Mouse (Mus musculus) layer of hippocampus, adult 18-20 months (tissue): Measurements from ENCODE around the gene Slc10a7. TPM values are rescaled to one million over a fixed set of nuclear protein-coding genes. Genes with fewer than 3 reads are reported as not detected.

Experiments
- DNase-seq, 2 experiments: peaks; one replicate each; pipeline ENCODE4 v3.0.0; 2022; ENCODE audit warnings: low spot score in 2 of 2
- total RNA-seq, 2 experiments: library from RNA; stranded (reverse); gene quantifications; 2 replicates each; pipeline ENCODE4 v1.2.3; 2021

The Slc10a7 gene
- total RNA-seq, 2 experiments from 2014 or later: 6.0 to 7.0 TPM

- no peak for DNase-seq
Measured at GRCm38 (mm10) chr8:78732995-78733512, 223.9 kb downstream of the Slc10a7 start.

GRCm38 (mm10) chr8:78734721-78735517, 225.8 kb downstream of the Slc10a7 start:
- no peak for DNase-seq

DNA sequence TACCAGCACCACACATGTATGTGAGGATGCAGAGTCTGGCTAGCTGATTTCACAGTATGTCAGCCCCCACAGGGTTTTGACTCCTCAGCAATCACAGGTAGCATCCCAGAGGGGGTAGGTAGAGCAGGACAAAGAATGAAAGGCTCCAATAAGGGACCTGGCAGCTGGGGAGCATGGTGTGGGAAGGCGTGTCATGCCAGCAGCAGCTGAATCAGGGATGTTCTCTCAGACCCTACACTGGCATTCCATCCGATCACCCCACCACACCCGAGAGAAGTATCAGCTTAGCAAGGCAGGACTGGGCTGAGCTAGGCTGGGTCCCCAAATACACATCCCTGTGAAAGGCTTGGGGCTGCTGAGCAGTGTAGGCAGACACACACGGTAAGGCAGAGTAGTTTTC, 229.2 kb downstream of the Slc10a7 start:
- DNase-seq: no peak

GRCm38 (mm10) chr8:78740936-78741335, 231.8 kb downstream of the Slc10a7 start:
- no peak for DNase-seq

- DNase-seq: no peak
Measured at GRCm38 (mm10) chr8:78741496-78741895, 232.3 kb downstream of the Slc10a7 start.

GRCm38 (mm10) chr8:78741965-78742364, 232.8 kb downstream of the Slc10a7 start:
- DNase-seq: no peak

GRCm38 (mm10) chr8:78742453-78742852, 233.3 kb downstream of the Slc10a7 start:
- DNase-seq: no peak

GRCm38 (mm10) chr8:78747052-78747451, 237.9 kb downstream of the Slc10a7 start:
- no peak for DNase-seq

- DNase-seq: no peak
Measured at GRCm38 (mm10) chr8:78748701-78749100, 239.6 kb downstream of the Slc10a7 start.

- DNase-seq: no peak
Measured at GRCm38 (mm10) chr8:78749861-78750825, 241.0 kb downstream of the Slc10a7 start.

- no peak for DNase-seq
Measured at GRCm38 (mm10) chr8:78751151-78751550, 242.0 kb downstream of the Slc10a7 start.

DNA sequence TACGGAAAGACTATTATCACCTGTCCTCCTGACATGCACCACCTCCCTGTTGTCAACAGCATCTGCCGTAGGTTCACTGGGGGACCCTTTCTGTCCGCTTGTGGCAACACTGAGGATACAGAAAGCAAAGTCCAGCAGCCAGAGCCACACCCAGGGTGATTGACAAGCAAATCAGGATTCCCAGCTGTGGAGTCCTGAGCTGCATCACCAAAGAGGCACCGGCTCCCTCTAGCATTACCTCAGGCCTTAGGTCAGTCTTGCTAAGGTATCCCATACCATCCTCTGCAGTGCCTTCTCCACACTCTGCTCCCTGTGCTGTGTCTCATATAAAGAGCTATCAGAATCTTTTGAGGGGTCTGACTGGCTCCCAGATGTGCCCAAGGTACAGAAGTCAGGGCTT, 245.8 kb downstream of the Slc10a7 start:
- no peak for DNase-seq

DNA sequence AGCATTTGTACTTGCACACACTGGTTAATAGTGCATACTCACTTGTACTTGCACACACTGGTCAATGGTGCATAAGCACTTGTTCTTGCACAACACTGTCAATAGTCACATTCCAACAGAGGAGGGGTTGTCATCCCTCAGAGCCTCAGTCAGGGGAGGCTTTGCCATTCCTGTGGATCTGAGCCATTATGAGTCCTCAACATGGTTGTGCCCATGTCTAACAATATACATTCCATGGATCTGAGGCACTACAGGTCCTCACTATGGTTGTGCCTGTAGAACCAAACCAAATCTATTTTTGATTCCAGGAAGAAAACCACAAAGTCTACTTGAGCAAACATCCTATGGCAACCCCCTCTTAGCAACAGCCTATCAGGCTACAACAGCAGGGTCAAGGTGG, 250.0 kb downstream of the Slc10a7 start:
- no peak for DNase-seq

- DNase-seq: no peak
Measured at GRCm38 (mm10) chr8:78764976-78765375, 255.8 kb downstream of the Slc10a7 start.

- DNase-seq: no peak
Measured at GRCm38 (mm10) chr8:78765556-78765955, 256.4 kb downstream of the Slc10a7 start.

GRCm38 (mm10) chr8:78770584-78770983, 261.4 kb downstream of the Slc10a7 start:
- DNase-seq: no peak

GRCm38 (mm10) chr8:78771256-78771655, 262.1 kb downstream of the Slc10a7 start:
- no peak for DNase-seq

DNA sequence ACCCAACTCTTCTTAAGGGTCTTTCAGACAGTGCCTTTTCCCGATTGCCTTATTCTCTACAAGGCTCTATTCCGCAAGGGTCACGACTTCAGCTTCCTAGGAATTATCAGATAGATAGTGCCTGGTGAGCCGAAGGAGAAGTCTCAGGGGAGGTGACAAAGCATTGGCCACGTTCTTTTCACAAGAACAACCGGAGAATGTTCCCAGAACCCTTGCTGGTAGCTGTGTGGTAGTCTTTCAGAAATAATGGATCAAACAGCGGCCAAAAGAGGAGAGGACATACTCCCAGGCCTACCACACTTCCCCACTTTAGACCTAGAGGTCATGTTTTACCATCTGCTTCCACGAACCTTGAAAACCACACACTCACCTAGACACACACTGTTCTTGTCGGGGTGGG, 267.7 kb downstream of the Slc10a7 start:
- no peak for DNase-seq
